Mouse (Mus musculus) cerebral cortex, adult 2 months (tissue): ENCODE data around the gene Nlrp1b.

ENCODE experiments used
- WGBS: fragments of 180-500 bp; shearing (Covaris S2); methylation state at CpG from one replicate; pipeline ENCODE4 v1.1.7; 2018; 5-methylcytosine and 5-hydroxymethylcytosine counted together

Gene Nlrp1b

DNA sequence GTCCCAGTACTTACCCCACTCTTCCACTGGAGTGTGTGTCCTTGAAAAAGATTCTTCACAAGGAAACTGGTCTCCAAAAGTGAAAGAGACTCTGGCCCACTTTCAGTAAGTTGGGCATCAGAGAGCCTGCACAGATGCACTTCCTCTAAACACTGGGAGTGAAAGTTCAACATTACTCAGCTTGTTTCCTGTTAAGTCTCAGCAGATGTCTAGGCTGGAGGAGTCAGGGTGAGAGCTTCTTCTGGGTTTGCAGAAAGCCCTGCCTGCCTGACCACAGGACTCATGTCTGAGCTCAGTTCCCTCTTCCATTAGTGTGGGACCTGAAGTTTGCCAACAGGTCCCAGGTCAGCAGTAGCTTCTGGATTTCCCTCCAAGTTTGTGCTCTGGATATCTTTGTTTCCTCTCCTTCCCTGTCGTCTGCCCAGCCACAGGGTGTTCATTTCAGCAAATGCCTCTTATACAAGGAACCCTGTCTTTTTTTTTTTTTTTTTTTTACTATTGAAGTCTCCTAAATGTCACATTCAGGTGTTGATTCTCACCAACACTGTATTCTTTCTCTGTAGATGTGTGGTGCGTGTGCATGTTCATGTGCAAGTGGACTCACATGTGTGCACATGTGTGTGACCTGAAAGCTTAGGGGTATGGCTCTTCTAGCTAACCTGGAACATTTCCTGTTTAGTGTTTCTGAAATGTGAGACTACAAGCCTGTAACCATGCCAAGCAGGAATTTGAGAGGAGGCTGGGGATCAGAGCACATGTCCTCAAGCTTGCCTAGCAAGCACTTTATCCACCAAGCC, at the start of gene Nlrp1b:
TSS of gene Nlrp1b (minus strand) at position 50 of the 797 bp plus-strand sequence.
- WGBS = 72% methylated on average over 2 of the region's 2 CpGs

DNA sequence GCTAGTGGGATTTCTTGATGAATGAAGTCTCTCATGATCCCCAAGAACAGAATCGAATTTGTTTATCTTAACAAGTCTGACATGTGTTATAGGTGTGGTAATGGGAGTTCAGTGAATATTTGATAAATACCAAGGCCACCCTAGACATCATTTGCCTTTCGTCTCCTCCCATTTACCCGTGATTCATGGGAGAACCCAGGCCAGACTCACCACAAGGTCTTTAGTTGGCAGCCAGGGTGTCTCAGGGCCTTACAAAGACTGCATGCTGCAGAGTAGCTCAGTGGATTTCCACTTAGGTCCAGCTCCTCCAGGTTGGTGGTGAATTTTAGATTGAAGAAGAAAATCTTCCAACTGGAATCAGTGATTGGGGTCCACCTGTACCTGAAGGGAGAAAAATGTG, 30.5 kb upstream of the Nlrp1b start:
- 91% methylated on average over 3 of the region's 3 CpGs for WGBS

DNA sequence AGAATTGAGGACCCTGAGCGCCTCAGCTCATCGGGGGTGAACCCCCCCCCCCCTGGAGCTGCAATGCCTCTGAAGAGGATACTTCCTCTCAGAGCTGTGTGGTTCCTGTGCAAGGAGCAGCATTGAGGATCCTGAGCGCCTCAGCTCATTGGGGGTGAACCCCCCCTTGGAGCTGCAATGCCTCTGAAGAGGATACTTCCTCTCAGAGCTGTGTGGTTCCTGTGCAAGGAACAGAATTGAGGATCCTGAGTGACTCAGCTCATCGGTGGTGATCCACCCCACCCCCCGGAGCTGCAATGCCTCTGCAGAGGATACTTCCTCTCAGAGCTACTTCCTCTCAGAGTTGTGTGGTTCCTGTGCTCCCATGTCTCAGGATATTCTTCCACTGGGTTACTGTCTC, 20.8 kb upstream of the Nlrp1b start:
- WGBS = 77% methylated on average over 5 of the region's 5 CpGs

DNA sequence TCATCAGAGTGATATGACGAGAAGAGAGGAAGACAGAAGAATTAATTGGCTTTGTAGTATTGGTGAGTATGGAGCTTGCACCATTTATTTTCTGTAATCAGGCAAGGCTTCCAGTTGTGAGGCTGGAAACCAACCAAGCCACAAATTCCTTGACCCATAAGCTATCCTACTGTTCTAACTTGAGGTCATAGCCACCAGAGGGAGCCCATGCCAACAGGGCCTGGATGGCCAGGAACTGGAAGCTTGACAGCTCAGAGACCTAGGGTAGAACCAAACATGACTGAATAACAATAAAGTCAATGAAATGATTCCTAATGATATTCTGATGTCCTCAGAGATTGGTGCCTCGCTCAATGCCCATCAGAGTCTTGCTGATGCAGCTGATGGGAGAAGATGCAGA, 5.9 kb downstream of the Nlrp1b start:
- WGBS = 81% methylated on average over 2 of the region's 2 CpGs

DNA sequence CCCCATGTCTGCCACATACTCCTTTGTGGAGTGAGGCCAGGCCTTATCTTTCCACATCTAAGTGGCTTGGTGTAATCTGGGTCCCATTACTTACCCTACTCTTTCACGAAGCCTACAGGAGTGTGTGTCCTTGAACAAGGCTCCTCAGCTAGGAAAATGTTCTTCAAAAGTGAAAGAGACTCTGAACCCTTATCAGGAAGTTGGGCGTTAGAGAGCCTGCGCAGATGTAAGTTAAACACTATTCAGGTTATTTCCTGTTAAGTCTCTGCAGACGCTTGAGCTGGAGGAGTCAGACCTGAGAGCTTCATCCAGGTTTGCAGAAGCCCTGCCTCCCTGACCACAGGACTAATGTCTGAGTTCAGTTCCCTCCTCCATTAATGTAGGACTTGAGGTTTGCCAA, 27.8 kb downstream of the Nlrp1b start:
- WGBS = 83% methylated on average over 4 of the region's 4 CpGs

DNA sequence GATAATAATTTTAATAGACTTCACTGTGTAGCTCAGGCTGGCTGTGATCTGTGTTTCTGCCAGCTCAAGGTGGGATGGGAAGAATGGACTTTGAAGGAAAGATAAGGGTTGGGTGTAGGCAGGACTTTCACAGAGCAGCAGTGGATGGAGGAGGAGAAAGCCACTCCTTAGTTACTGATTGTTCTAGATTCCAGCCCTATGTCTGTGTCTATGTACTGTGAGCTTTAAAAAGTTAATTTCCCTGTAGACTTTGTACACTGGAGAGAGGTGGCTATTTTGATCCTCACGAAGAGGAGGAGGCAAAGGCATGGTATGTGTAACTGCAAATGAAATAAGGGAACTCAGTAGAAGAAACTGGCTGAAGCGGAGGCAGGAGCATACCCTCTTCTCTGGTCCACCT, 31.2 kb downstream of the Nlrp1b start:
- 64% methylated on average over 2 of the region's 2 CpGs for WGBS

DNA sequence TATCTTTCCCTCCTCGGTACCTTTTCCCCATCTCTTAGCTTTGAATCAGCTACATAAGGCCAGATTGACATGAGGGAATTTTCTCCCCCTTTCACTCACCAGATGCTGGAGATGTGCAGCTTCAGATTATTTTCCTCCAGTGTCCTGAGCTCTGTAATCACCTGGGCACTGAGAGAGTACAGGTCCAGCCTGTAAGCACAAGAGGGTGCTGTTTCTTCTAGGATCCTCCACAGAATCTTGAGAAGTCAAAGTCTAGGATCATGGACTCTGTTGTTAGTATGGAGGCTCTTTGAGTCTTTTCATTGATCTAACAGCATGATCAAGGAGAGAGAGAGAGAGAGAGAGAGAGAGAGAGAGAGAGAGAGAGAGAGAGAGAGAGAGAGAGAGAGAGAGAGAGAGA, 60.9 kb downstream of the Nlrp1b start:
- WGBS = 74% methylated on average over 1 of the region's 1 CpGs

DNA sequence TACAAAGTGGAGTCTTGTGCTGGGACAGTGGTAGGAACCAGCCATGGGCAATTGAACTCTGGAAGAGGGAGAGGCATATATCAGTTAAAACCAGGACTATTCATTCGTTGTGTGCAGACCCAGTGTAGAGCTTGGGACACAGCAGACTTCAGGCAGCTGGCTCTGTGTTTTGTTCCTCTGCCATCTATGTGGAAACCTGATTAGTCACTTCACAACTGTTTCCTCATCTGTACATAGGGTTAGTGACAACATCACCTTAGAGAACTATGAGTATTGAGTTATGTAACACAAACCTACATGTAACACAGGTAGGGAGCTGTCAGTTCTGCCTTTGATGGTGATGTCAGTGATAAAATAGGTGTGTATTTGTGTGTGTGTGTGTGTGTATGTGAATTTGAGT, 66.4 kb downstream of the Nlrp1b start:
- 72% methylated on average over 1 of the region's 1 CpGs for WGBS

DNA sequence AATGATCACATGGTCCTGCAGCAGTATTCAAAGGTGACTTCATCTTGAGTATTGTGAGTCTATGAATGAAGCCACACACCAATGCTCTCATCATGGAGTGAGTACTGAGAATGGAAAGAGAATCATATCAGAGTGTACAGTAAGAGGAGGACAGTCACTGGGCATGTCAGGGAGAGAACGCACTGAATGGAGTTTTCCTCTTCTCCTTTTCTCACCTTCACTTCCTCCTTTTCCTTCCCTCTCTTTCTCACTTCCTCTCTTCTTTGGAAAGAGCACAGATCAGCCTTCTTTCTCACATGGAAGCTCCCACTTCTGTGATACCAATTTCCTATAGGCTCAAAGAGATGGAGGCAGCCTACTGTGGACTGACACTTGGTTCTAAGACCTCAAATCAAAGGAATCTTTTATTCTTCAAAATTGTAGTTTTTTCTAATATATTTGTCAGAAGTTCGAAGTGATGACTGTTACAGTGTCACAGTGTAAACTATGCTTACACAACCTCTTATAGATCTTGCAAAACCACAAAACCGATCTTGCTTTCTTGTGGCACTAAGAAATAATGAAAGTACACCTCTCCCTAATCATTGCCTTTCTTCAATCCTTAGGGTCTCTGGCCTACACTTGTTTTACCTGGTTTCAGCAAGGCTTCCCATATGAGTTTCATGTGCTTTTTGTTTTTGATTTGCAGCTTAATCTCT, 70.9 kb downstream of the Nlrp1b start:
- 72% methylated on average over 3 of the region's 3 CpGs for WGBS

DNA sequence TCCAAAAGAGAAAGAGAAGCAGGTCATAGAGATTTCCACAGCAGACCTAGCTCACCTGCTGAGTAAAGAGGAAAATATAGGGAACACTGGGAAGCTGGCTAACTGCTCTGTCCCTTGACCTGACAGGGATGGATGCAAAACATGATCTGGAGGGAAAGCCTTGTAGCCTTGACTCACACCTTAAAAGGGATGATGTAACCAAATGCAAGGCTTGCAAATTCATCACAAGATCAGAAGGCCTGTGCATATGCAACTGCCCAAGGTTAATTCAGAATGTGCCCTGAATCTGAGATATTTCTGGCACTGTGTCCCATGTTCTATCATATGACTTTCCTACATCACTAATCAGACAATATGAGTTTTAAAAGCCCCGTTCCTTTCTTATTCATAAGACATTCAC, 75.3 kb downstream of the Nlrp1b start:
- WGBS = 64% methylated on average over 1 of the region's 1 CpGs

DNA sequence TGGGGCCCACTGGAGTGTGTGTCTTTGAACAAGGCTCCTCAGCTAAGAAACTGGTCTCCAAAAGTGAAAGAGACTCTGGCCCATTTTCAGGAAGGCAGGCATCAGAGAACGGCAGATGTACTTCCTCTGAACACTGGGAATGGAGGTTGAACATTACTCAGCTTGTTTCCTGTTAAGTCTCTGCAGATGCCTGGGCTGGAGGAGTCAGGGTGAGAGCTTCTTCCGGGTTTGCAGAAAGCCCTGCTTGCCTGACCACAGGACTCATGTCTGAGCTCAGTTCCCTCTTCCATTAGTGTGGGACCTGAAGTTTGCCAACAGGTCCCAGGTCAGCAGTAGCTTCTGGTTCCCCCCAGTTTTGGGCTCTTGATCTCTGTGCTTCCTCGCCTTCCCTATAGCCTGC, 85.9 kb downstream of the Nlrp1b start, which contains the start of gene Nlrp1a:
TSS of gene Nlrp1a (minus strand) at position 44 of the 400 bp plus-strand sequence.
- 85% methylated on average over 3 of the region's 3 CpGs for WGBS

DNA sequence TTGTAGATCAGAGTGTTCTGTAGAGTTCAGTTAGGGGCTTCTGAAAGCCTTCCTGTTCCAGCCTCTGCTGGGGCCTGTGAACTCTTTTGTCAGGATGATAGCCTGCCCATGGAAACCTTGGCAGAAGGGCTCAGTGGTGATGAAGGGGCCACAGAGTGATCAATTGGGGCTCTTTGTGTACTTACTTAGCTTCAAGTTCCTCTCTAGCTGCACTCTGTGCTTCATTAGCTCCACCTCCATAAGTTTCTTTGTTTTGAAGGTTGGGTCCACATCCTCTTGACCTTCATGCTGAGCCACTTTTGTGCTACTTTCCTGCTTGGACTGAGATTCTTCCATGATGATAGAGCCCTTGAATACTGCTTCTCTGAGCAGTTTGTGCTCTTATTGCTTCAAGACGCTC, 88.5 kb downstream of the Nlrp1b start:
- 88% methylated on average over 1 of the region's 1 CpGs for WGBS

DNA sequence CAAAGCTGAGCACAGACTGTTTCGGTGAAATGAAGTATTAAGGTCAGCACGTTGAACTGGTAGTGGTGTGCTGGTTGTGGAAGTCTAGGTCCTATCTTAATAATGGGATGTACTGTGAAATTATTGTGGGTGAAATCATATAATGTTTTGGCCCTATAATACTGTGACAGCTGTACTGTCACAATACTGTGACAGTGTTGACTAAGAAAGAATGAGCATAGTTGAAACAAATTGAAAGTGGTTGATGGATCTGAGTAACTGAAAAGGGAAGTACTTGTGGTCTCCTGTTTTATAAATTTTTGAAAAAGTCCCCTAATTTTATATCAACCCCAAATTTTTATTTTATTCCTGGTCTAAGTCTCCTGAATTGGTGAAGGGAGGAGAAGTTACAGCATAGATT, 123.4 kb downstream of the Nlrp1b start:
- 81% methylated on average over 2 of the region's 2 CpGs for WGBS
